Mouse (Mus musculus): ENCODE measurements around the gene Rasal1.

DNA sequence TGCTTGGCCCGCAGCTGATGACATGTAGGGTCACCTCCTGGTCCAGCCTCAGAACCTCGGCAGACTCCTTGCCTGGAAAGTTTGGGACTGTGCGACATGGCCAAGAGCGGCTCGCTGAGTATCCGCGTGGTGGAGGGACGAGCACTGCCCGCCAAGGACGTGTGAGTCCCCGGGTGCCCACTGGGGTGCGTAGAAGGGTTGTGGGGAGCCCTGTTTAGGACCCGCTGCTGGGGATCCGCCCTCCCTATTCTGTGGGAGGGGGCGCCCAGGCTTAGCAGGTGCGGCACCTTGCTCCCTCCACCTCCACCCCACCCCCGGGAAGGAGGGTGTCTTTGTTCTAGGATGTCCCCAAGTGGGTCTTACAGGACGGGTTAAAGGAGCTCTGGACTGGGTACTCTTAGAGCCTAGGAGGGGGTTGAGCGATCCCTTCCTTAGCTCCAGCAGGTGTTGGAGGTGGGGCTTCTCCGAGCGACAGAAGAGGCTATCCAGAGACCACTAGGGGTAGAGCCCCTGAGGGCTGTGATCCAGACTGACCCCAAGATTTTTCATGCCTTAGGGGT lies 842 bp downstream of the Rasal1 start:
- TF ChIP-seq POLR2A (IDR thresholded peaks at IDR 0.05; ENCODE audit: insufficient read depth, low read length): no peak
- no peak for TF ChIP-seq CTCF (IDR thresholded peaks at IDR 0.05; ENCODE audit: low read depth, low read length)

Measured in ES-Bruce4 (cell line).